Mouse (Mus musculus) cerebellum, adult 2 months (tissue): ENCODE results near the gene Litaf. TPM values are rescaled to one million over a fixed set of nuclear protein-coding genes. Genes with fewer than 3 reads are reported as not detected.

Source experiments
- DNase-seq, 2 experiments: peaks; one replicate each; pipeline ENCODE4 v3.0.0; 2021
- H3K27ac ChIP-seq: fragments of 200-500 bp; 2 replicates; pipeline ENCODE4 v1.5.1; 2012; ENCODE audit warnings: low read length, control low read depth, inconsistent platforms; ENCODE audit not compliant: insufficient read depth
- H3K27me3 ChIP-seq: fragments of 200-500 bp; 2 replicates; pipeline ENCODE4 v1.6.1; 2012; ENCODE audit warnings: inconsistent platforms, mild to moderate bottlenecking, low read length, moderate library complexity; ENCODE audit not compliant: control insufficient read depth, insufficient read depth
- H3K4me1 ChIP-seq: fragments of 200-500 bp; 2 replicates; pipeline ENCODE4 v1.6.1; 2011; ENCODE audit warnings: low read length; ENCODE audit not compliant: control insufficient read depth, insufficient read depth
- H3K4me3 ChIP-seq: fragments of 200-500 bp; replicated peaks from 2 replicates; pipeline ENCODE3; 2011; ENCODE audit warnings: mild to moderate bottlenecking, low read depth, low read length, control low read depth; ENCODE audit not compliant: insufficient read depth
- CTCF ChIP-seq: fragments of 200-500 bp; IDR thresholded peaks from 2 replicates; pipeline ENCODE4 v1.5.1; 2011; ENCODE audit warnings: low read depth, mild to moderate bottlenecking, control low read depth, low read length, moderate library complexity, borderline replicate concordance; ENCODE audit not compliant: insufficient read depth
- POLR2A ChIP-seq: fragments of 200-500 bp; IDR thresholded peaks from 2 replicates; pipeline ENCODE4 v1.6.1; 2011; ENCODE audit warnings: low read length, control low read depth, borderline replicate concordance; ENCODE audit not compliant: insufficient read depth
- WGBS: fragments of 180-500 bp; shearing (Covaris S2); methylation state at CpG from one replicate; pipeline ENCODE4 v1.1.7; 2018; 5-methylcytosine and 5-hydroxymethylcytosine counted together
- polyA plus RNA-seq: library from polyadenylated mRNA; depleted of rRNA; stranded (reverse); fragments of >200 nt; gene quantifications from 2 replicates; pipeline ENCODE4 v1.2.3, GENCODE M21; 2012

Litaf gene
- polyA plus RNA-seq, 1 experiment, result 82.3 TPM

DNA sequence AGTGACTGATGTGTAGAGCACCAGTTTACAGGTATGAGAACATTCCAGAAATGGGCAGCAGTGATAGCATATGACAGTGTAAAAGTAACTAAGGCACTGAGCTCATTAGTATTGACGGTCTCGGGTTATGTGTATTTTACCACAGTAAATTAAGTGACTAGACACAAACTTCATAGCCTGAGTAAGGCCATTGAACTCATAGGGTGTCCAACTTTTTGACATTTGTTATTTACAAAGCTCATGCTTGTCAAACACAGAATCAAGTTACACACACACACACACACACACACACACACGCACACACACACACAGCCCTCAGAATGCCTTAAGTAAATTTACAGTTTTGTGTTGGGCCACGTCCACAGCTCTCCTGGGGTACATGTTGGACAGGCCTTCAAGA is 126.0 kb downstream of the Litaf start:
- no peak for DNase-seq
- 96% methylated on average over 4 of the region's 4 CpGs for WGBS
- TF ChIP-seq POLR2A (no peak), CTCF (no peak)
- Histone ChIP-seq H3K4me1 (no peaks in the 10 kb centered on the region), H3K27ac (no peak overlapping the region), H3K4me3 (no peak overlapping the region), H3K27me3 (no peaks in the 10 kb centered on the region)

DNA sequence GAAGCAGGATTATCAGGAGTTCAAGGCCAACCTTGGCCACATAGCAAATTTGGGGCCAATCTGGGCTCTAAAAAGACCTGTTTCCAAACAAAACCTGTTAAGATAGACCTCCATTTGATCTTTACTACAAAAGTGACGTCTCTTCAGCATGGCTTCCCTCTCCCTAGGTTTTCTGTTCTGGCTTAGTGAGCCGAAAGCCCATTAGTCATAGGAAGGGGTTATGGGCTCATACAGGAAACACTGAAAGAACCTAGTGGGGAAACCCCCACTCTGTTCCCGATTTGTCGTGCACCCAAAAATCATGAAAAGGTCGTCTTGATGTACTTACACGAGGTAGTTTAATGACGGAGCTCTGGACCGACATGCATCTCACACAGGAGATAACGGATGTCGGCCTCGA is 128.5 kb downstream of the Litaf start:
- Histone ChIP-seq H3K27me3 (no peaks in the 10 kb centered on the region), H3K4me3 (no peak overlapping the region), H3K4me1 (peaks cover 9% of the 10 kb centered on the region), H3K27ac (no peak overlapping the region)
- TF ChIP-seq CTCF, result no peak
- TF ChIP-seq POLR2A, result no peak
- 93% methylated on average over 11 of the region's 11 CpGs for WGBS
- DNase-seq, result no peak

DNA sequence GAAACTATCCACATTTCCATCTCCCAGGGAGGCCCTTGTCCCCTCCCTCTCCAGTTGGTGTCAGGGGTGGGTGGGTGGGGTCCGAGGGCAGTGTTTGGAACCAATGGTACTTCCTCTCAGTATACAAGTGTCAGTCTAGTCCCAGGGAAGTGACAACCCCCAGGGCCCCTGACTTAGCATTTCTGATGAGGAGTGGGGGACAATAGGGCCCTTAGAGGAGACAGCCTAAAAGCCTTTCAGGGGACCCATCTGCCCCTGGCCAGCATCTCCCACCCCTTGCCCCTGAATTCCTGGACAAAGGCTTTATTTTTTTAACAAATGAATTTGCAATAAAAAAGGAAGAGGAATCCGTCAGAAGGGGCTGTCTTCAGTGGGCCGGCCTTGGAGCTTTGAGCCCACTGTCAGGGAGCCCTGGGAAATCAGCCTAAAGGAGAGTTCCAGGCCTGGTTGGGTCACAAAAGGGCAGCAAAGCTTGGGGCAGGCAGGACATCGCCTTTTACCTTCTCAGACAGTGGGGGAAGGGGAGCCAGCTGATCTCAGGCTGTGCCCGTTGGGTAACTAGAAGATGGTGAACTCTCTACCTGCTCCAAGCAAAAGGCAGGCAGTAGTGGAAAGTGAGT is 129.1 kb downstream of the Litaf start:
- Histone ChIP-seq H3K4me3 (no peak overlapping the region), H3K4me1 (peaks cover 9% of the 10 kb centered on the region), H3K27me3 (no peaks in the 10 kb centered on the region), H3K27ac (no peak overlapping the region)
- TF ChIP-seq POLR2A, result no peak
- WGBS, result 73% methylated on average over 5 of the region's 5 CpGs
- no peak for DNase-seq

DNA sequence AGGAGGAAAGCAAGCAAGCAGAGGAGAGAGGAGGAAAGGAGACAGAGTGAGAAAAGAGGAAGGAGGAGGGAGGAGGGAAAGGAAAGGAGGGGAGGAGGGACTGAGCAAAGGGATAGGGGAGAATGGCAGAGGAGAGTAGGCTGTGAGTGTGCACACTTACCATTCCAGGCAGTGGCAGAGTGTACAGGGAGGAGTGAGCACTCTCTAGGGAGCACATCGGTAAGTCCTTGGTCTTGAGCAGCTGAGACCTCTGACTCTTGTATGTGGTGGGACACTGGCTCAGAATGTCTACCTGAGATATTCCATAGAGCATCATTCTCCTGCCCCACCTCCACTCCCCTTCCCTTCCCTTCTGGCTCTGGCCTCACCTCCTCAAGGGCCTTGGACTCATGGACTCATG is 131.9 kb downstream of the Litaf start:
- TF ChIP-seq POLR2A (no peak), CTCF (no peak)

DNA sequence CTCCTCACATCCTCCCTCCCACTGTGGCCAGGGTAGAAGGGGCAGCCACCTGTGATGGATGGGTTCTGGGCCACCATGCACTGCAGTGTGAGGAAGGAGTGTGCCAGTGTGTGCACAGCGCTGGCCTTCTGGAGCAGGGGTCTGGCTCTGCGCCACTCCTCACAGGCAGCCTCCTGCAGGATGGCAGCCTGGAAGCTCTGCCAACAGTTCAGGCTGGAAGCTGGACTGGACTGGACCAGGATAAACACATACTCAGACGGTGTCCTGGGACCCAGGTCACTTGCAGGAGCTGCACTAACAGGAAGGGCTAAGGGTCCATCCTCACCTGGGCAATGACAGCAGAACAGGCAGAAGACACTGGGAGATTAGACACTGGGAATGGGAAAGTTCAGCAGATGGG is 132.6 kb downstream of the Litaf start:
- no peak overlapping the region for H3K4me3 ChIP-seq
- H3K4me1 ChIP-seq, result peaks cover 9% of the 10 kb centered on the region
- H3K27me3 ChIP-seq, result no peaks in the 10 kb centered on the region
- peak; percentile 66 to 75 for DNase-seq
- no peak overlapping the region for H3K27ac ChIP-seq
- WGBS, result 19% methylated on average over 3 of the region's 3 CpGs
- TF ChIP-seq CTCF, result no peak
- TF ChIP-seq POLR2A, result no peak

More for the DNA sequence above, 131.9 kb downstream of the Litaf start:
- Histone ChIP-seq H3K4me3 (no peak overlapping the region), H3K27me3 (no peaks in the 10 kb centered on the region), H3K4me1 (peaks cover 9% of the 10 kb centered on the region), H3K27ac (no peak overlapping the region)
- WGBS, result 95% methylated on average over 1 of the region's 1 CpGs
- no peak for DNase-seq

DNA sequence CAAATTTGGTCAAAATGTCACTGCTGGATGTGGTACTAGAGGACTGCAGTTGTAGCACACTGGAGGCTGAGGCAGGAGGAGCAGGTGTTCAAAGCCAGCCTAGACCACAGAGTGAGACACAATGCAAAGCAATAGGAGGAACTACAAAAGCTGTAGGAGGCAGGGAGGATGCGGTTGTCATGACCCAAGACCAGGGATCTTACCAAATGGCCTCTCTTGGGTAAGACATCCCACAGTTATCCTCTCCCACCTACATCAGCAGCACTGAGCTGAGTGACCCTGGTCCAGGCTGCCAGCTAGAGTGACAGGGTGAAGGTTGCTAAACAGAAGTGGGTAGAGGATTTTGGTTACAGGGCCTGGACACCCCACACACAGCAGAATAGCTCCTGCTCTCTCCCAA is 138.9 kb downstream of the Litaf start:
- Histone ChIP-seq H3K27ac (no peak overlapping the region), H3K4me1 (no peaks in the 10 kb centered on the region; the same call in none of the 2 replicates), H3K4me3 (no peak overlapping the region), H3K27me3 (no peaks in the 10 kb centered on the region)
- no peak for TF ChIP-seq POLR2A
- no peak for TF ChIP-seq CTCF
- no peak for DNase-seq
- WGBS, result 97% methylated on average over 1 of the region's 1 CpGs

DNA sequence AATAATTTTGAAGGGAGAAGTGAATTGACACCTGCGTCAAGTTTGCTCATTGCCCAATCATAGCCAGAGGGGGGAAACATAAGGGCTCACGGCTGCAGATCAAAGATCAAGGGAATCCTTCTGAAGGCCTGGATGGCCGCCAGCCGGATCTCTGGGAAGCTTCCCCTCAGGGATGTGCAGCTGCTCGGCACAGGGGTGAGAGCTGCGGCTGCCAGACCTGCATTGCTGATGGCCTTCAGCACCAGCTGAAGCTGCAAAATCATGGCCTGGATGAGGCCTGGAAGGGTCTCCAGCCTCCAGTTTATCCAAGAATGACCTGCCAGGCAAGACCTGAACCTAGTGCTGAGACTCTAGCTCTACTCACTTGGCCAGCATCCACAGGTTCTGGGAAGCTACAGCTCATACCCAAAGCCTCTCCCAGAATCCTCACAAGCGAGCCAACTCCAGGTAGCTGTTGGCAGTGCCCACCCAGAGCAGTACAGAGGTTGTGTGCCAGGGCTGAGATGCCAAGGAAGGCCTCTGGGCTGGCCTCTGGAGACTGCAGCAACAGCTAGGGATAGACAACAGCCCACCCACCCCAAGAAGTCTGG is 140.3 kb downstream of the Litaf start:
- TF ChIP-seq POLR2A, result no peak
- no peak for TF ChIP-seq CTCF
- Histone ChIP-seq H3K4me3 (no peak overlapping the region), H3K4me1 (no peaks in the 10 kb centered on the region; the same call in none of the 2 replicates), H3K27ac (no peak overlapping the region), H3K27me3 (no peaks in the 10 kb centered on the region)
- peak; percentile 36 to 41 for DNase-seq
- WGBS, result 37% methylated on average over 7 of the region's 7 CpGs

DNA sequence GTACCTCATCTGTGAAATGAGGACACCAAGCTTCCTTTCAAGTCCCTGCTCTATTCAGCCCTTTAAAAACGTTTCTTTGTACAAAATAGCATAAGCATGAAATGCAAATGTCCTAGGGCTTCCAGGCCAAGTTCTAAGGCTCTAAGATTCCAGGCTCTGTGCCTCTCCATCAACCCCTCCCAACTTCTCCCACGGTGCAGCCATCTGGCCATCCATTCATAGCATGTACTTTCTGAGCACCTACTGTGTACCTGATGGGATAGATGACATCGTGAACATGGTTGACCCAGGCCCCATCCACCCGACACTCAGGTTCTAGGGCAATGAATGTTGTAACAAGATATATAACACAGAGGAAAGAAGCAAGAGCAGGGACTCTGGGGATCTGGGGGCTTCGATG is 142.4 kb downstream of the Litaf start:
- Histone ChIP-seq H3K4me3 (no peak overlapping the region), H3K27me3 (no peaks in the 10 kb centered on the region), H3K4me1 (no peaks in the 10 kb centered on the region; the same call in none of the 2 replicates), H3K27ac (no peak overlapping the region)
- TF ChIP-seq CTCF (no peak), POLR2A (no peak)
- WGBS, result 24% methylated on average over 5 of the region's 5 CpGs
- DNase-seq, result peak; percentile 51 to 66
